Mouse (Mus musculus): Measurements from ENCODE around the gene Nckap5l.
"Not testable (repeated sequence)": the region's sequence is repeated elsewhere in the genome, so short reads cannot be mapped to it uniquely, and the experiment has no call there.

- not testable (repeated sequence) for TF ChIP-seq POLR2A (IDR thresholded peaks at IDR 0.05; ENCODE audit: insufficient read depth, low read length); CTCF (IDR thresholded peaks at IDR 0.05; ENCODE audit: low read depth, low read length)
These were observed 11.4 kb downstream of the Nckap5l start for GRCm38 (mm10) chr15:99446136-99446535.

Data from ES-Bruce4 (cell line).